Mouse (Mus musculus): ENCODE measurements around the gene Litaf.
A peak's percentile ranks its signal among the peaks of the same experiment; 100 is the strongest.

The Litaf gene

GRCm38 (mm10) chr16:11066029-11066832, at the start of gene Litaf:
TSS of gene Litaf (minus strand) at chr16:11066157.
- DNase-seq: peak; percentile 97 to 99

- DNase-seq: no peak
These were observed 43.3 kb upstream of the Litaf start for GRCm38 (mm10) chr16:11109198-11109740.

GRCm38 (mm10) chr16:11104905-11105304, 38.9 kb upstream of the Litaf start:
- DNase-seq: no peak

GRCm38 (mm10) chr16:11097301-11097700, 31.3 kb upstream of the Litaf start:
- no peak for DNase-seq

- DNase-seq: no peak
These were observed 27.9 kb upstream of the Litaf start for GRCm38 (mm10) chr16:11093717-11094386.

GRCm38 (mm10) chr16:11092523-11092922, 26.6 kb upstream of the Litaf start:
- DNase-seq: no peak

- DNase-seq: no peak
These were observed 26.1 kb upstream of the Litaf start for GRCm38 (mm10) chr16:11092061-11092460.

- DNase-seq: no peak
These were observed 25.0 kb upstream of the Litaf start for GRCm38 (mm10) chr16:11090836-11091570.

GRCm38 (mm10) chr16:11086856-11087588, 21.1 kb upstream of the Litaf start:
- DNase-seq: peak; percentile 32 to 43

GRCm38 (mm10) chr16:11086299-11086698, 20.3 kb upstream of the Litaf start:
- DNase-seq: no peak

GRCm38 (mm10) chr16:11084181-11084580, 18.2 kb upstream of the Litaf start:
- DNase-seq: no peak

- no peak for DNase-seq
These were observed 12.4 kb upstream of the Litaf start for GRCm38 (mm10) chr16:11078216-11078869.

GRCm38 (mm10) chr16:11077601-11078201, 11.7 kb upstream of the Litaf start:
- DNase-seq: no peak

- DNase-seq: peak; percentile 63 to 70
These were observed 7.1 kb upstream of the Litaf start for GRCm38 (mm10) chr16:11073060-11073459.

GRCm38 (mm10) chr16:11072454-11072853, 6.5 kb upstream of the Litaf start:
- peak; percentile 30 to 35 for DNase-seq

GRCm38 (mm10) chr16:11071887-11072286, 5.9 kb upstream of the Litaf start:
- DNase-seq: peak in 1 of 2 experiments; percentile 20

- peak; percentile 88 to 92 for DNase-seq
These were observed 5.2 kb upstream of the Litaf start for GRCm38 (mm10) chr16:11071176-11071575.

- DNase-seq: peak; percentile 22 to 33
These were observed 3.9 kb upstream of the Litaf start for GRCm38 (mm10) chr16:11069710-11070420.

- no peak for DNase-seq
These were observed 3.3 kb upstream of the Litaf start for GRCm38 (mm10) chr16:11069271-11069670.

- DNase-seq: no peak
These were observed 2.7 kb upstream of the Litaf start for GRCm38 (mm10) chr16:11068666-11069065.

GRCm38 (mm10) chr16:11066833-11067191, 855 bp upstream of the Litaf start:
- peak; percentile 72 to 81 for DNase-seq

Measured in cerebellum, postnatal 25 days (tissue).